Mouse (Mus musculus): ENCODE results near the gene Laptm5. TPM values are rescaled to one million over a fixed set of nuclear protein-coding genes. Genes with fewer than 3 reads are reported as not detected.

Laptm5 gene
- total and polyA plus RNA-seq, 2 experiments = 4.8 to 31.5 TPM

- no peak for DNase-seq (ENCODE audit: extremely low read depth, low read depth, low spot score)
- Histone ChIP-seq H3K79me2 (ENCODE audit: control insufficient read depth, insufficient read depth, low read length) (no peaks in the 10 kb centered on the region), H3K27me3 (ENCODE audit: control insufficient read depth, insufficient read depth, low read length) (no peaks in the 10 kb centered on the region), H3K27ac (replicated peaks; ENCODE audit: insufficient read depth, low read depth, low read length) (no peak overlapping the region), H3K4me3 (ENCODE audit: insufficient read depth, low read depth, low read length) (no peak overlapping the region), H3K4me1 (ENCODE audit: control insufficient read depth, insufficient read depth, low read length) (no peaks in the 10 kb centered on the region), H3K36me3 (ENCODE audit: control insufficient read depth, insufficient read depth, low read length) (no peaks in the 10 kb centered on the region), H3K9ac (ENCODE audit: low read depth, low read length) (no peak overlapping the region)
- WGBS = 91% methylated on average over 10 of the region's 10 CpGs
- TF ChIP-seq CTCF (IDR thresholded peaks at IDR 0.05; ENCODE audit: low read depth, low read length) = no peak
- no peak for TF ChIP-seq POLR2A (IDR thresholded peaks at IDR 0.05; ENCODE audit: extremely low read depth, insufficient read depth, low read length)
These were observed 4.8 kb upstream of the Laptm5 start for GRCm38 (mm10) chr4:130908133-130908532.

- 74% methylated on average over 17 of the region's 17 CpGs for WGBS
- H3K36me3 ChIP-seq (ENCODE audit: control insufficient read depth, insufficient read depth, low read length) = no peaks in the 10 kb centered on the region
- H3K4me3 ChIP-seq (ENCODE audit: insufficient read depth, low read depth, low read length) = no peak overlapping the region
- TF ChIP-seq POLR2A (IDR thresholded peaks at IDR 0.05; ENCODE audit: extremely low read depth, insufficient read depth, low read length) (no peak), CTCF (IDR thresholded peaks at IDR 0.05; ENCODE audit: low read depth, low read length) (no peak)
- no peak overlapping the region for H3K9ac ChIP-seq (ENCODE audit: low read depth, low read length)
- DNase-seq (ENCODE audit: extremely low read depth, low read depth, low spot score) = no peak
- no peaks in the 10 kb centered on the region for H3K4me1 ChIP-seq (ENCODE audit: control insufficient read depth, insufficient read depth, low read length)
- no peaks in the 10 kb centered on the region for H3K79me2 ChIP-seq (ENCODE audit: control insufficient read depth, insufficient read depth, low read length)
- no peak overlapping the region for H3K27ac ChIP-seq (replicated peaks; ENCODE audit: insufficient read depth, low read depth, low read length)
- H3K27me3 ChIP-seq (ENCODE audit: control insufficient read depth, insufficient read depth, low read length) = no peaks in the 10 kb centered on the region
These were observed 3.6 kb upstream of the Laptm5 start for GRCm38 (mm10) chr4:130909167-130909874.

- no peak for DNase-seq (ENCODE audit: extremely low read depth, low read depth, low spot score)
- no peak for TF ChIP-seq POLR2A (IDR thresholded peaks at IDR 0.05; ENCODE audit: extremely low read depth, insufficient read depth, low read length)
- TF ChIP-seq CTCF (IDR thresholded peaks at IDR 0.05; ENCODE audit: low read depth, low read length) = no peak
- Histone ChIP-seq H3K79me2 (ENCODE audit: control insufficient read depth, insufficient read depth, low read length) (no peaks in the 10 kb centered on the region), H3K27ac (replicated peaks; ENCODE audit: insufficient read depth, low read depth, low read length) (no peak overlapping the region), H3K9ac (ENCODE audit: low read depth, low read length) (no peak overlapping the region), H3K27me3 (ENCODE audit: control insufficient read depth, insufficient read depth, low read length) (no peaks in the 10 kb centered on the region), H3K36me3 (ENCODE audit: control insufficient read depth, insufficient read depth, low read length) (no peaks in the 10 kb centered on the region), H3K4me1 (ENCODE audit: control insufficient read depth, insufficient read depth, low read length) (no peaks in the 10 kb centered on the region), H3K4me3 (ENCODE audit: insufficient read depth, low read depth, low read length) (no peak overlapping the region)
- WGBS = 32% methylated on average over 7 of the region's 7 CpGs
These were observed 2.3 kb upstream of the Laptm5 start for GRCm38 (mm10) chr4:130910666-130911065.

- Histone ChIP-seq H3K9ac (ENCODE audit: low read depth, low read length) (no peak overlapping the region), H3K36me3 (ENCODE audit: control insufficient read depth, insufficient read depth, low read length) (no peaks in the 10 kb centered on the region), H3K79me2 (ENCODE audit: control insufficient read depth, insufficient read depth, low read length) (no peaks in the 10 kb centered on the region), H3K4me1 (ENCODE audit: control insufficient read depth, insufficient read depth, low read length) (no peaks in the 10 kb centered on the region), H3K27me3 (ENCODE audit: control insufficient read depth, insufficient read depth, low read length) (no peaks in the 10 kb centered on the region), H3K4me3 (ENCODE audit: insufficient read depth, low read depth, low read length) (no peak overlapping the region), H3K27ac (replicated peaks; ENCODE audit: insufficient read depth, low read depth, low read length) (no peak overlapping the region)
- 72% methylated on average over 3 of the region's 3 CpGs for WGBS
- TF ChIP-seq CTCF (IDR thresholded peaks at IDR 0.05; ENCODE audit: low read depth, low read length) = no peak
- no peak for TF ChIP-seq POLR2A (IDR thresholded peaks at IDR 0.05; ENCODE audit: extremely low read depth, insufficient read depth, low read length)
- DNase-seq (ENCODE audit: extremely low read depth, low read depth, low spot score) = no peak
These were observed 299 bp upstream of the Laptm5 start for GRCm38 (mm10) chr4:130912626-130913025.

- Histone ChIP-seq H3K79me2 (ENCODE audit: control insufficient read depth, insufficient read depth, low read length) (no peaks in the 10 kb centered on the region), H3K9ac (ENCODE audit: low read depth, low read length) (peak overlapping the region; percentile 54), H3K36me3 (ENCODE audit: control insufficient read depth, insufficient read depth, low read length) (no peaks in the 10 kb centered on the region), H3K4me1 (ENCODE audit: control insufficient read depth, insufficient read depth, low read length) (no peaks in the 10 kb centered on the region), H3K4me3 (ENCODE audit: insufficient read depth, low read depth, low read length) (peak overlapping the region; percentile 45), H3K27me3 (ENCODE audit: control insufficient read depth, insufficient read depth, low read length) (no peaks in the 10 kb centered on the region), H3K27ac (replicated peaks; ENCODE audit: insufficient read depth, low read depth, low read length) (peak overlapping the region; percentile 63)
- DNase-seq (ENCODE audit: extremely low read depth, low read depth, low spot score) = no peak
- WGBS = 57% methylated on average over 3 of the region's 3 CpGs
- TF ChIP-seq POLR2A (IDR thresholded peaks at IDR 0.05; ENCODE audit: extremely low read depth, insufficient read depth, low read length) (no peak), CTCF (IDR thresholded peaks at IDR 0.05; ENCODE audit: low read depth, low read length) (no peak)
These were observed 586 bp downstream of the Laptm5 start for GRCm38 (mm10) chr4:130913511-130913910.

- Histone ChIP-seq H3K9ac (ENCODE audit: low read depth, low read length) (peak overlapping the region; percentile 54; the same call in 1 of the 2 replicates), H3K4me3 (ENCODE audit: insufficient read depth, low read depth, low read length) (peak overlapping the region; percentile 45), H3K79me2 (ENCODE audit: control insufficient read depth, insufficient read depth, low read length) (no peaks in the 10 kb centered on the region), H3K27ac (replicated peaks; ENCODE audit: insufficient read depth, low read depth, low read length) (peak overlapping the region; percentile 63), H3K27me3 (ENCODE audit: control insufficient read depth, insufficient read depth, low read length) (no peaks in the 10 kb centered on the region), H3K4me1 (ENCODE audit: control insufficient read depth, insufficient read depth, low read length) (no peaks in the 10 kb centered on the region), H3K36me3 (ENCODE audit: control insufficient read depth, insufficient read depth, low read length) (no peaks in the 10 kb centered on the region)
- TF ChIP-seq CTCF (IDR thresholded peaks at IDR 0.05; ENCODE audit: low read depth, low read length) (no peak), POLR2A (IDR thresholded peaks at IDR 0.05; ENCODE audit: extremely low read depth, insufficient read depth, low read length) (no peak)
- DNase-seq (ENCODE audit: extremely low read depth, low read depth, low spot score) = no peak
- 88% methylated on average over 4 of the region's 4 CpGs for WGBS
These were observed 1.1 kb downstream of the Laptm5 start for GRCm38 (mm10) chr4:130914011-130914410.

Measured in liver, adult 2 months (tissue).